Mouse (Mus musculus) neural tube, embryonic 14.5 days (tissue): Measurements from ENCODE around the gene Gm6205. TPM values are rescaled to one million over a fixed set of nuclear protein-coding genes. Genes with fewer than 3 reads are reported as not detected.
"Not testable (repeated sequence)": the region's sequence is repeated elsewhere in the genome, so short reads cannot be mapped to it uniquely, and the experiment has no call there.

Source experiments
- ATAC-seq: fragments of 200-750 bp; cut with Nextera tagmentation; 2 replicates; pipeline ENCODE4 v1.8.0; 2017; ENCODE audit warnings: low read depth, mild to moderate bottlenecking, moderate TSS enrichment, moderate library complexity
- H3K27ac ChIP-seq: fragments of 300-500 bp; sonication (generic); 2 replicates; pipeline ENCODE4 v1.5.1; 2014; ENCODE audit warnings: low read depth, mild to moderate bottlenecking, control low read depth, low read length, moderate library complexity, mixed read lengths
- H3K27me3 ChIP-seq: fragments of 300-500 bp; sonication (generic); 2 replicates; pipeline ENCODE4 v1.6.1; 2014; ENCODE audit warnings: low read length; ENCODE audit not compliant: control insufficient read depth, insufficient read depth
- H3K36me3 ChIP-seq: fragments of 300-500 bp; sonication (generic); 2 replicates; pipeline ENCODE4 v1.6.1; 2014; ENCODE audit warnings: low read length, mixed read lengths; ENCODE audit not compliant: control insufficient read depth, insufficient read depth
- H3K4me1 ChIP-seq: fragments of 300-500 bp; sonication (generic); 2 replicates; pipeline ENCODE4 v1.6.1; 2014; ENCODE audit warnings: low read length; ENCODE audit not compliant: control insufficient read depth, insufficient read depth
- H3K4me2 ChIP-seq: fragments of 300-500 bp; sonication (generic); 2 replicates; pipeline ENCODE4 v1.6.1; 2014; ENCODE audit warnings: mild to moderate bottlenecking, low read depth, low read length, control low read depth
- H3K4me3 ChIP-seq: fragments of 300-500 bp; sonication (generic); 2 replicates; pipeline ENCODE4 v1.5.1; 2014; ENCODE audit warnings: low read depth, low read length, control low read depth, mixed read lengths
- H3K9ac ChIP-seq: fragments of 300-500 bp; sonication (generic); replicated peaks from 2 replicates; pipeline ENCODE4 v1.6.1; 2014; ENCODE audit warnings: low read depth, mild to moderate bottlenecking, control low read depth, low read length, mixed read lengths
- H3K9me3 ChIP-seq: fragments of 300-500 bp; sonication (generic); 2 replicates; pipeline ENCODE4 v1.6.1; 2016; ENCODE audit warnings: low read length; ENCODE audit not compliant: control insufficient read depth
- WGBS: fragments of 180-500 bp; shearing (Covaris S2); extraction: QIAGEN DNeasy Blood & Tissue Kit; methylation state at CpG from one replicate; pipeline ENCODE4 v1.1.7; 2014; 5-methylcytosine and 5-hydroxymethylcytosine counted together
- polyA plus RNA-seq: library from polyadenylated mRNA; unstranded; fragments of >200 nt; fragmentation: Nextera tagmentation; extraction: Ambion mirVana; gene quantifications from 2 replicates; pipeline ENCODE4 v1.2.1, GENCODE M21; 2014

The Gm6205 gene
- polyA plus RNA-seq, result not detected in 2 replicates

- ATAC-seq, H3K27ac ChIP-seq, H3K4me1 ChIP-seq, H3K36me3 ChIP-seq, H3K27me3 ChIP-seq, H3K4me2 ChIP-seq, H3K9ac ChIP-seq, H3K4me3 ChIP-seq, H3K9me3 ChIP-seq: not testable (repeated sequence)
- no CpG with 5 or more reads among the region's 2 CpGs for WGBS
These were observed at the start of gene Gm6205 for GRCm38 (mm10) chr5:94648082-94648481. Gene Gm6205 (plus strand): TSS chr5:94648382.

GRCm38 (mm10) chr5:94616242-94616641 is 31.9 kb upstream of the Gm6205 start, which contains the start of gene Gm3147:
Gene Gm3147 (minus strand): TSS chr5:94616342.
- WGBS, result no CpG with 5 or more reads among the region's 1 CpGs
- not testable (repeated sequence) for H3K9me3 ChIP-seq, H3K4me1 ChIP-seq, H3K36me3 ChIP-seq, H3K4me2 ChIP-seq, ATAC-seq, H3K9ac ChIP-seq, H3K27ac ChIP-seq, H3K27me3 ChIP-seq, H3K4me3 ChIP-seq

- H3K27me3 ChIP-seq, H3K36me3 ChIP-seq, H3K4me2 ChIP-seq, H3K27ac ChIP-seq, H3K9ac ChIP-seq, H3K9me3 ChIP-seq, ATAC-seq, H3K4me3 ChIP-seq, H3K4me1 ChIP-seq: not testable (repeated sequence)
- no CpG with 5 or more reads among the region's 2 CpGs for WGBS
These were observed 24.5 kb upstream of the Gm6205 start, which contains the start of gene Gm6509 for GRCm38 (mm10) chr5:94623679-94624078. Gene Gm6509 (plus strand): TSS chr5:94623979.

Other genes with a start within 250 kb of the Gm6205 start
- gene Gm7682, start 202.6 kb upstream of the Gm6205 start, polyA plus RNA-seq, result not detected in 2 replicates
- gene Gm3139, start 122.1 kb upstream of the Gm6205 start, polyA plus RNA-seq, result not detected in 2 replicates
- gene Gm3147, start 32.0 kb upstream of the Gm6205 start, polyA plus RNA-seq, result not detected in 2 replicates
- gene Gm6509, start 24.4 kb upstream of the Gm6205 start, polyA plus RNA-seq, result not detected in 2 replicates
- gene Gm3183, start 217.1 kb downstream of the Gm6205 start, polyA plus RNA-seq, result not detected in 2 replicates